Mouse (Mus musculus) right cerebral cortex, postnatal 4 days (tissue): ENCODE measurements around the gene Prr7.
"Not testable (repeated sequence)": the region's sequence is repeated elsewhere in the genome, so short reads cannot be mapped to it uniquely, and the experiment has no call there.

ENCODE experiments used
- DNase-seq: peaks from one replicate; pipeline ENCODE4 v3.0.0-alpha.2; 2022

Gene Prr7

DNA sequence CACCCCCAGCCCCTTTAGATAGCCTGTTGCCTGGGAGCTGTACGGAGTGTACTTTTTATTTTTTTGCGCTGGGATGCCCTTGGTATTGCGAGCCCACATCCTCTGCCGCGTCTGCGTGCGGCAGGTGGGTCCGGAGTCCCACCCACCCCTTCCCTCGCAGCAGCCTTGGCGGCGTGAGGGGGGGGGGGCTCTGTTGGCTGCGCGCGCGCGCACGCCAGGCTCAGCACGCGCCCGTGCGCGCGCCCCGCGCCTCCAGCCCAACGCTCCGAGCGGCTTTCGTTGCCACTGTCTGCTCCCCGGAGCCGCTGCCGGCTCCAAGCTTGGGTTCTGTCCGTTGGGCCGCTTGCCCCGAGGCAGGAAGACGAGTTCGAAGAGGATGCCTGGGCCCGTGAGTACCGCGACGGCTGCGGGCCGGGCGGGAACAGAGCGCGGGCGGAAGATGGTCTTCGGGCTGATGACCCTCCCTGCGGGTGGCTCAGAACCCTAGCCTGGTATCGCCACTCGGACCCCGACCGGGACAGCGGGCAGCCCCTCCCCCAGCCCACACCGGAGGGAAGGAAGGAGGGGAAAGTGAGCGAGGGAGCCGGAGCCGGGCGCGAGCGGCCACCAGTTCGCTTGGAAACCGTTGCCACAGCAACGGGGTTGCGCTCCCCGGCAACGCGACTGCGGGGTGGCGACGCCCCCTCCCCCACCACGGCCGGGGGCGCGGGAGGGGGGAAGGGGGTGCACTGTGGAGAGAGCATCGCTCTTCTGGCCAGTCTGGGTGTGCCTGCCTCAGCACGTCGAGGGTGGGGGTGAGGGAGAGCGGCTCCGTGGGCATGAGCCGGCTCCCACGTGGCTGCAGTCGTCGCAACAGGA, at the start of gene Prr7:
Gene Prr7 (plus strand): TSS at position 241 of the 858 bp plus-strand sequence.
- peak; percentile 83 for DNase-seq

DNA sequence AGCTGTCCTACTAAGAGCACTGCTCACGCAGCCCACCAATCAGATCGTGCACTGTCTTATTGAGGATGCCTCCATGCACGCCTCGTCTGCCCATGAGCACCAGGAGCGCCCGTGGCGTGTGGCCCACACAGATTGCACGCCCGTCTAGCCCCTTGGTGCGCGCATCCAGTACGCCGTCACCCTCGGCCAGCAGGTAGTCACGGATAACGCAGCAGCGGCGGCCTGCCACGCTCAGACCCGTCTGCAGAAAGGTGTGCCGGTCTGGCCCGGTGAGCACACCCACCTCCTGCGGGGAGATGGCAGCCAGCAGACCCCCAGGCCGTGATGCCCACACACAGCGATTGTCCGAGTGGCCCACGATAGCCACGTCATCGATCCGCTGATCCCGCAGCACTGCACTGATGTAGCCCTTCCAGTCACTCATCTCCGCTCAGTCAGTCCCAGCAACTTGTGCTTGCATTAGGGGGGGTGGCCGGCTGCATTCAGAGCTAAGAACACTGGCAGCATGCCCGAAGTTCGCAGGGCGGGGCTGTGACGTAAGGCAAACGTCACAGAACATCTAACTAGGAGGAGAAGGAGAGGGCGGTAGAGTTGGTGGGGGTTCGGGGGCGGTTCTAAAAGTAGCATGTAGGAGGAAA, 49.2 kb upstream of the Prr7 start, which contains the start of gene Pfn3:
Gene Pfn3 (minus strand): TSS at position 490 of the 638 bp plus-strand sequence.
- DNase-seq = peak; percentile 83

DNA sequence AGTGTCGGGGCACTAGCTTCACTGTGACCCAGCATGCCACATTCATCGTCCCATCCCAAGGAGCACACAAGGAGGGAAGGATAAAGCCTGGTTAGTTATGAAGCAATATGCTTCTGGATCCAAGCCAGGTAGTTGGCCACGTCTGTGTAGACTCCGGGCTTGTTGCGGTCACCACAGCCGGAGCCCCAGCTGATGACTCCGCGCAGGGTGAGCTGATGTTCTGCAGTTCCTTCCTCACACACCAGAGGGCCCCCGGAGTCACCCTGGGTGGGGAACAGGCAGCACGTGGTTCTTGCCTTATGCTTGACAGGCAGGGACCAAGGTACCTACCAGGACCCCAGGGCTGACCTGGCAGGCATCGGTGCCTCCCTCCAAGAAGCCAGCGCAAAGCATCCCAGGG, 46.1 kb upstream of the Prr7 start:
- DNase-seq = peak; percentile 86

DNA sequence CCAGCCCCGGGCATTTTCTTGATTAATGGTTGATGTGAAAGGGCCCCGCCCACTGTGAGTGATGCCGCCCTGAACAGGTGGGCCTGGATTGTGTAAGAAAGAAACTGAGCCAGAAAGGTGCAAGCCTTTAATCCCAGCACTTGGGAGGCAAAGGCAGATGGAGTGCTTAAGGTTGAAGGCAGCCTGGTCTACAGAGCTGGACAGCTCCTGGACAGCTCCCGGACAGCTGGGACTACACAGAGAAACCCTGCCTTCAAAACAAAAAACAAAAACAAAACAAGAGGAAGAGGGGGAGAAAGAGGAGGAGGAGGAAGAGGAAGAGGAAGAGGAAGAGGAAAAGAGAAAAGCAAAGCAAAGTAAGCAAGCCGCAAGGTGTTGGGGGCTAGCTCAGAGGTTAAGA, 44.9 kb upstream of the Prr7 start:
- DNase-seq = no peak

DNA sequence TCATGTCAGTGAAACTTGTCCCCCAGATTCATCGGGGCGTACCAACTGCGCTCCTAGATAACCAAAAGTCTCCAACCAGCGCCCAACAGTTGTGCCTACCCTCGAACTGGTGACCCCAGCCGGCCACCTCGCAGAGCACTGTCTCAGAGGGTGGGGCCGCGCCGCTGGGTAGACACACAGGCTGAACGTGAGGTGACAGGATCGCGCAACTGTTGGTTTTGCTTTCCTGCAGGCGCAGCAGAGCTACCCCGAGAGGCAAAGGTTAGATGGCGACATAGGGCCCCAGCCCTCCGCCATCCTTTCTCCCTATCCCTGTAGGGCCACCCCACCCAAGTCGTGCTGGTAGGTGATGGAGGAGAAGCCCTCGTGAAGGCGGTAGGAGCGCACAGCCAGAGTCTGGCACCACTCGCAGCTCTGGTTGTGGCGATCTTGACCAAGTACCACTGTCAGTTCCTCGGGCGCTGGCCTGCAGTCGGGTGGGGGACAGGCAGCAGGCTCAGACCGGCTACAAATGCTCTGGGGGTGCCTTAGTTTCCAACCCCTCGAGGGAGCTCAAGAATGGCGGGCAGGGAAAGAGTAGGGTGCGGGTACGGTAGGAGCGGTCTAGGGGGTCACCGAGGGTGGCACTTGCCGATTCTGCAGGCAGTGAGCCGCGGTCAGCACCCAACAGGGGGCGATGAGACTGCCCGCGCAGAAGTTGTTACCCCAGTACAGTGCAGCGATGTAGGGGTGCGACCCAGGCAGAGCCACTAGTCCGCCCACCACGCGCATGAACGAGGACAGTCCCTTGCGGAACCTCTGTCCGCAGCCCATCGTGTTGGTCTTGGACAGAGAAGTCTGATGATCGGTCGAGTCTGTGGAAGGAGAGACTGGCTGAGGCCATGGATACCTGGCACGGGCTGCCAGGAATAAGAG, 43.8 kb upstream of the Prr7 start:
- DNase-seq = no peak

DNA sequence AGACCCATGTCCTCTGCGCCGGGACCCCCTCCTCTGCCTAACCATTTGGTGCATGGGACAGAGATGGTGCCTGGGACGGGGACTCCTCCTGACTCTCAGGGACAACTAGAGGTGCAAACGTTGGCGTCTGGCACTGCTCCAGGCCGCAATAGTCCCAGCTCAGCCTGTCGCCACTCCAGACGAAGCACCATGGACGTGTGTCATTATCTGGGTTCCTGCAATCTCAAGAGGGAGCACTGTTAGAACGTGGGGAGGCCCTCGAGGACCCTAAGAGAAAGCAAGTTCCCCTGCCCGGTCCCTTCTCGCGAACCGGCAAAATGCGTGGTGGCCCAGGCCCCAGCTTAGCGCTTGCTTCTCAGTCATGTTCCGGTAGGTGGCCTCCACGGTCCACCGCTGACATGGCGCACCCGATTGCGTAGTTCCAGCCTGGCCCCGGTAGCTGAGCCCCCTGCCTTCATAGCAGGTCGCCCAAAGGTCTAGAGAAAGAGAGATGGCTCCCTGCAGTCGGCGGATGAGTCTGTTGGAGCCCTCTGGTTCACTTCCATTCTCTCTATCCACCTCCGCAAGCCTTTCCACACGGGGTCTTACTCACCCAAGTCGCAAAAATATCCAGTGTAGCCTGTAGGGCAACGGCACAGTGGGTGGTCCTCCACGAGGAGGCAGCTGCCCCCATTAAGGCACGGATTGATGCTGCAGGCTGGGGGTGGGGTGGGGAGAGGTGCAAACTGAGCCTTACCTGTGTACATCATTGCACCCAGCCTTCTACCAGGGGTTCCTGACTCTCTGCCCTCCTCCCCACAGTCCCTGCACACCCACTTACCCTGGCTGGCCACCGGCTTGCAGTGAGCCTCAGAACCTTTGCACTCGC, 42.9 kb upstream of the Prr7 start:
- DNase-seq = peak; percentile 68

DNA sequence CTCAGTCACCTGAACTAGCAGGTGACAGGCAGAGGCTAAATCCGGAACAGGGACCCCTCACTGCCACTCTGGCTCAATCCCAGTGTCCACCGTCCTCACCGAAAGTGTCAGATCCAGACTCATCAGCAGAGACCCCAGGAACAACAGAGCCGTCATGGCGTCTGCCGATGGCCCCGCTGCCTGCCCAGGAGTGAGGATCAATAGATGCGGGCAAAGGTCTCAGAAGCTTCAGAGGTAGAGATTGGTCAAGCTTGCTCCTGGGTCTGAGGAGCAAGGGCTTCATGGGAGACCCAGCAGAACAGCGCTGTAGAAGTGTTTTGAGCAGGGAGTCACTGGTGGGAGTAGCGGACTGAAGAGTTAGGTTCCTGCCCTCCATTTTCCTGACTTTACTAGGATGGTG, 37.5 kb upstream of the Prr7 start, which contains the start of gene F12:
Gene F12 (minus strand): TSS at position 181 of the 400 bp plus-strand sequence.
- DNase-seq = no peak

DNA sequence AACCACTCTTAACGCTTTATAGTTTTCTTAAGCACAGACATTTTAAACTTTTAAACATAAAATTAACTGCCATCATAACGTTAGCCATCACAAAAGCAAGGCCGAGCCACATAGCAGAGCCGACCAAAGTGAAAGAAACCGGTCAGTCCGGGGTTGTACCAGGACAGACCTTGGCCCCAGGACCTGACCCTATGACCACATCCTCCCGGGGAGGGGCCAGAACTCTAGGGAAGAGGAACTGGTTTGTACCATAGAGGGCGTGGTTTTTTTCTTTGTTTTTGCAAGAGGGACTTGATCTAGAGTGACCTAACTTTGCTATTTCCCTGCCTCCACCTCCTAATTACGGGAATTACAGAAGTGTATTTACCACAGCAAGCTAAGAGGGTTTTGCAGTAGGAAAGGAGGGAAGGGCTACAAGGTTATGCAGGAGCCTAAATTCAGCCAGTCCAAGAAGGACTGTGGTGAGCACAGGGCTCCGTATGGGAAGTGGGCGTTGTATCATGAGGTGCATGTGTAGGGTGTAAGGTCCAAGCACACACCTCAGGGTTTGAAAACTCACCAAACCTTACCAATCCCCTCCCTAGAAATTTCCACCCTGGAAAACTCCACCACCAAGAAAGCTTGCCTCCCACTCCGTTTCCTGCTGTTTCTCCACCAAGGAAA, 34.7 kb upstream of the Prr7 start:
- no peak for DNase-seq

DNA sequence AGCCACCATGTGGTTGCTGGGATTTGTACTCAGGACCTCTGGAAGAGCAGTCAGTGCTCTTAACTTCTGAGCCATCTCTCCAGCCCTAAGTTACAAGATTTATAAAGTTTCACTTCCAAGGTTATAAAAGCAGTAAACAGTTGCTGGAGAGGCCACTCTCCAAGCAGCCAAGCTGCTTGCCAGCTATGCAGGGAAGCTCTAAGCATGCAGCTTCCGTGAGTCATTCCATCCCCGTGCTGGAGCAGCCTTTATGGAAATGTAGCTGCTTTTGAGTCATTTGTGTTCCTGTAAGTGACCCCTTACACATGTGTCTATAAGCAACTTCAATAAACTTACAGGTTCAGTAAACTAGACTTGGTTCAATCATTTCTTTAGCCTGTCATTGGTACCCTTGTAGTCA, 33.5 kb upstream of the Prr7 start:
- no peak for DNase-seq

DNA sequence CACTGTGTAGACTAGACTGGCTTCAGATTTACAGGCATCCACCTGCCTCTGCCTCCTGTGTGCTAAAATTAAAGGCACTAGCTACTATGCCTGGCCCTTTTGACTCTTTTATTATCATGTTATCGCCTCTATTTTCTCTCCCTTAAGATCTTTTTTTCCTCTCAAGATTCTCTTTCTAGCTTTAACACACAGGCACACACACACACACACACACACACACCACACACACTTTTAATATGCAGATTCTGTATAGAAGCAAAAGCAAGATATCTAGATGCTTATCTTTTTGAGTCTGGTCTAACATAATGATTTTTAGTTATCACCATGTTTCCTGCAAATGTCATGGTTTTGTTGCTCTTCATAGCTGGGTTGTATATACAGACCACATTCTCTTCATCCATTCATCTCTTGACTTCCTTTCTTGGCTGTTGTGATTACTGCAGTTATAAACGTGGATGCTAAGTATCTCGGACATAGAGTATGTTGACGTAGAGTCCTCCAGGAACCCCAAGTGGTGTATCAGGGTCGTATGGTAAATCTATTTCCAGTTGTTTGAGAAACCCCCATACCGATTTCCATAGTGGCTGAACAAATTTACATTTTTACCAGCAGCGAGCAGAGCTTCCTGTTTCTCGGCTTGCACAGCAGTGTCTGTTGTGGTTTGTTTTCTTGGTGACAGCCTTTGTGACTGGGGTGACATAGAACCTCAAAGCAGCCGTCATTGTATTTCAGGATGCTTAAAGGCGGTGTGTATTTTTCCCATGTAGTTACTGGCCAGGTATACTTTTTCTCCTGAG, 32.0 kb upstream of the Prr7 start:
- DNase-seq = no peak

DNA sequence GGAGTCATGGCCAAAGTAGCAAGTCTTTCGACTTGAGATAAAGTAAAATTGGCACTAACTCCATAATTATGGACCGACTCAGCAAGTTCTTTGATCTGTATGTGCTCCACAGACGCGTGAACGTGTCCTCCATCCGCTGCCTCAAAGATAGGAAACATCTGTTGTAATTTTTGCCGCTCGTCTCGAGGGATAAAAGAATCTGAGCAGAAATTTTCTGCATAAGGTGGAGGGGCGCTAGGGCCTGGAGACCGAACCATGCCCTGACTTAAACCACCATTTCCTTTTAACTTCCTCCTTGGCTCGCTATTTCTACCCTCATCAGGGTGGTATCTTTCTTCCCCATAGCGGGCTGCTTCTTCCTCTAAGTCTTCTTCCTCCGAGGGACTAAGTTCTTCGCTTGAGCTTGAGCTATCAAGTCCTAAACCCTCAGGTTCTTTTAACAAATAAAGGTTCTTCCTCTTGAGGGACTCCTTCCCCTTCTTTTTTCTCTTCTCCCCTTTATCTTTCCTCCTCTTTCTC, 26.9 kb upstream of the Prr7 start:
- not testable (repeated sequence) for DNase-seq

DNA sequence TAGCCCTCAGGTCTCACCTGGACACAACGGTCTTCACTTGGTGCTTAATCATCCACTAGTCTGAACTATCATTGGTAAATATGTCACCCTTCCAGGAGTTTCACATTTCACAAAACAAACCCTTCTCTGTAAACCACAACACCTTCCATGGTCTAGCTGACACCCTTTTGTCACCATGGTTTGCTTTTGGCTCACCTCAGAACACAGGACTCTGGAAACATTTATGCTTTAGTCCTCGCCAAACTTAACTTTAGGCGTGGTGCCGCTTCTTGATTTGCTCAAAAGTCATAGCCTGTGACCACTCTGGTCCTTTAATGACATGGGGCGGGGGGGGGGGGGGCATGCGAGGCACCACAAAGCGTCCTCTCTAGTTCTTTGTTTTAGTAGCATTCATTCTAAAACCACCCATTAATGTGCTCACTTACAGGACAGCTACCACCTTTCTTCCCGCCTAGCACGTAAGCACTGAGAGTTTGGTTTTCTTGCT, 20.2 kb upstream of the Prr7 start:
- DNase-seq = no peak

DNA sequence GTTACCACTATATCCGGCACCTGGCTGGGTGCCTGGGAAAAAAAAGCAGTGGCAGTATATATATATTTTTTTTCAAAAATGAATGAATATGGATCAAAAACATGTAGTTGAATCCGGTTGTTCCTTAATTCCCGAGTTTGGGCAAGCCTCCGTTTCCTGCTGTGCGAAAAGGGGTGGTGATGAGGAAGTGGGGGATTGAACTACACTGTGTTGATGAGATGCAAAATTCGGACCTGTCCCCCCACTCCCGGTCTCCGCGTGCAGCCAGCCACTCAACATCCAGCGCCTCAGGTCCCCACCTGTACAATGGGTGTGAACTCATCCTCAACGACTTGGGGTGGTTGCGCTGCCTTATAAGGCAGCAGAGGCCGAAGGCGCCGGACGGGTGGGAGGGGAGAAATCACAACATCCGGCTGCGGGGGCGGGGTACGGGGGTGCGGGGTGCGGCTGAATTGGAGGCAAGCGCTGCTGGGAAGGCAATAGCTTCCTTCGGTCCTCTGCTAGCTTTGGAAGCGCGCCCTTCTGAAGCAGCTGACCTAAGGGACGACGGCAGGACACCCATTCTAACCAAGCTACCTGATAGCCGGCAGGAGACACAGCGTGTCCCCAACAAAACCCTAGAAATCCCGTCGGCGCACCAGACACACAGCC, 19.7 kb upstream of the Prr7 start:
- peak; percentile 76 for DNase-seq

DNA sequence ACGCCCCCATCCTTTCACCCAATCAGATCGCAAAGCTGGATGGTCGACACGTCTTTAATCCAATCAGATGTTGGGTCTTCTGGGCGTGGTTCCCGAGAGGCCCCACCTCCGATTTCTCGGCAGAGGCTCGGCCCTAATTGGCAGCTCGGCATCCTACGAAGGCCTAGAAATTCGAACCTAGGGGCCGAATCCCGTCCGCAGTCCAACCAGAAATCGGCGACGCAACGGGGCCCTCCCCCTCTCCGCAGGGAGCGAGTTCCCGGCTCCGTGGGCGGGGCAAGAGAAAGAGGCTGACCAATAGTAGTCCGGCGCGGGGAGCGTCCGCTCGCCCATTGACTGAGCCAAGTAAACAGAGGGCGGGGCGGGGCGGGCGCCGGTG, 19.1 kb upstream of the Prr7 start, which contains the start of gene Grk6:
Gene Grk6 (plus strand): TSS at position 136 of the 379 bp plus-strand sequence.
- DNase-seq = peak; percentile 98

DNA sequence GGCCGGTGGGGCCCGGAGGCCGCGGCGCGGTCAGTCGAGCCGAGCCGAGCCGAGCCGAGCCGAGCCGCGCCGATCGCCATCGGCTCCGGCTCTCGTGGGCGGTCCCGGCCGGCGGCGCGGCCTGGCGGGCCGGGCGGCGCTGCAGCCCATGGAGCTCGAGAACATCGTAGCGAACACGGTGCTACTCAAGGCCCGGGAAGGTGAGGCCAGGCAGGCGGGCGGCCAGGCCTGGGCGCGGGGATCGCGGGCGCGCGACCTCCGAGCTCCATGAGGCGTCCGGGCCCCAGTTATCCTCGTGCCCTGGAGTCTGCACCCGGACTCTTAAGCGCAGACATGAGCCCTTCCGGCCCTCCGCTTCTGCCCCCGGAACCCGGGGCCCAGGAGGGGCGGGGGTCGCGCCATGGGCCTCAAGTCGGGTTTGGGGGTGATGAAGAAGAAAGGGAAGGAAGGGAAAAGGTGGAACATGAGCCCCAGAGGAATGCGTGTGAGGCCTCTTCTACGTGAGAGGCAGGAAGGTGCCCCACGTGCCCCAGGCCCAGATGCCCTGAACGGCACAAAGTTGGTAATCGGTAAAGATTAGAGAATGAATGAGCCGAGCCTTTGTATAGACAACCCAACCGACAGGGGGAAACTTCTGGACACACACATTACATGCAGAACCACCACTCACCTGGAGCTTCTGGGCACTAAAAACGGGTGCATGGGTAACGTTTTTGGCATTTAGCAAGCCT, 18.5 kb upstream of the Prr7 start:
- DNase-seq = no peak

DNA sequence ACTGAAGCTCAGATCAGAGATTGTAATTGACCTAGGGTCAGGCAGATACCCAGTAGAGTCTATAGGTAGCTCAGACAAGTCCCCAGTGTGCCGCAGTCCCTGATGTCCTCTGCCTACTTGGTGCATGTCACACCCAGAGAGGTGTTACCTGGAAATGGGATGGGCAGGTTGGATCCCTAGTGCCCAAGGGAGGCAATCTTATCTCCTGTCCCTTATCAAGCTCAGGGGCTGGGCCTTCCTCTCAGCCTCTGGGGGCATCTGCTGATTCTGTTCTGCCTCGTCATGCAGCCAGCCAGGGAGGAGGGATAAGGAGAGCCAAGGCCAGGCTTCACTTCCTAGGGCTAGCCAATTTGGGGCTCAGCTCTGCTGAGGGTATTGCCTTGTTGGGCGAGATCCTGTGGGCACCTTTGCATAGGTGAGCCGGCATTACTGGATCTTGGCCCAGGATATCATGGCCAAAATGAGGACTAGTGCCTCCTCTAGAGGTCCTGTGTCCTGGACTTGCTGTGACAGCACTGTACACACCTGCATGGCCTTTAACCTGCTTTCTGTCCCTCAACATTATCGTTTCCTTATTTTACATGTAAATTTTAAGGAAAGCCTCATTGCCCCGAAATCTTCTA, 17.5 kb upstream of the Prr7 start:
- DNase-seq = no peak

DNA sequence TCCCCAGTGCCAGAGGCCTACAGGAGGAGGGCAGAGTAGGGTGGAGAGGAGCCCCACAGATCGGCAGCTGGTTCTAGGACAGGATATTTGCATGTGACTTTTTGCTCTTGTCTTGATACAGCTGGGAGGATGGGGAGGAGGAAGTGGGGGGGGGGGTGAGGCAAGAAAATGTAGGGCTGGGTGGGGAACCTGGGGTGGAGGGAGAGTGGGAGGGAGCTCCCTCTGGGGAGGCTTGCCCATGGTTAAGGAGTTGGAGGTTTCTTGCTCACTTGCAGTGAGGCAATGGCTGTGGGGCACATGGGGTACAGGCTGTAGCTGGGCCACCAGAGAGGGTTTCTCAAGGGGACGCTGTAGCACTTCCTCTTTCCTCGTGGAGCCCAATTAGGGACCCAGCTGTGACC, 16.5 kb upstream of the Prr7 start:
- DNase-seq = no peak

DNA sequence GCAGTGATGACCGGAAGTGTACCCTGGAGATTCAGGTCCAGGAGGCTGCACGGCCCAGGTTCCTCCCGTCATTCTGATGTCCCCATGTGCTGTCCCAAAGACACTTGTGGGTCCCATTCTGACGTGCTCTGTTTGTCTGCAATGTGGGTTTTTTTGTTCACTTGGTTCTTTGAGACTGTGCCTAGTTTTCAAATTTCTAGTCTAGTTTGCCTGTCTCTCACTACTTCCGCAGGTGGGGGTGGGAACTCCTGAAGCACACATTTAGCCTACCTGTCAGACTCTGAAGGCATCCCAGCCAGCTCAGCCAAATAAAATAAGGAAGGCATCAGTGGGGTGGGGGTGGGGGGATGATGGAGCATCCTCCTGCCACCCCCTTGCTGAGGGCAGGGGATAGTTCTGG, 15.9 kb upstream of the Prr7 start:
- no peak for DNase-seq
